Mouse (Mus musculus) 416B (cell line): Measurements from ENCODE around the gene Lmntd1.
A peak's percentile ranks its signal among the peaks of the same experiment; 100 is the strongest.

Source experiments
- DNase-seq: peaks from one replicate; pipeline ENCODE4 v3.0.0; 2011; ENCODE audit warnings: low read depth

Gene Lmntd1

DNA sequence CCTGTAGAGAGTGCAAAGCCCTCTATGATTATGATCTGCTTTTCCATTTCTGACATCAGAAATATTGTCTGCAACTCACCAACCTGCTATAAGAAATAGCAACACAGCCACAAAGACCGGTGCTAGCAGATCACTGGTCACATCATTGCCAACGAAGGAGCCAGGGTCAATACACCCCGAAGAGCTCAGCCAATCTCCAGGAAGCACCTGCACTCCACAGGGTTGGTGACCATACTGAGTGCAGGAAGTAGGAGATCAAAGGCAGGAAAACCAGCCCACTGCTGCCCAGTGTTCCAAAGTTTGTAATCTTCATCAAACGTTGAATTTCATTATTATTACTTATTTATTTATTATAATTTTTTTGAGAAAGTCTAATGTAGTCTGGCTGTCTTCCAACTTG, 9.5 kb downstream of the Lmntd1 start:
- DNase-seq, result peak; percentile 17

GRCm38 (mm10) chr6:145604126-145604525, 10.0 kb downstream of the Lmntd1 start:
- no peak for DNase-seq

DNA sequence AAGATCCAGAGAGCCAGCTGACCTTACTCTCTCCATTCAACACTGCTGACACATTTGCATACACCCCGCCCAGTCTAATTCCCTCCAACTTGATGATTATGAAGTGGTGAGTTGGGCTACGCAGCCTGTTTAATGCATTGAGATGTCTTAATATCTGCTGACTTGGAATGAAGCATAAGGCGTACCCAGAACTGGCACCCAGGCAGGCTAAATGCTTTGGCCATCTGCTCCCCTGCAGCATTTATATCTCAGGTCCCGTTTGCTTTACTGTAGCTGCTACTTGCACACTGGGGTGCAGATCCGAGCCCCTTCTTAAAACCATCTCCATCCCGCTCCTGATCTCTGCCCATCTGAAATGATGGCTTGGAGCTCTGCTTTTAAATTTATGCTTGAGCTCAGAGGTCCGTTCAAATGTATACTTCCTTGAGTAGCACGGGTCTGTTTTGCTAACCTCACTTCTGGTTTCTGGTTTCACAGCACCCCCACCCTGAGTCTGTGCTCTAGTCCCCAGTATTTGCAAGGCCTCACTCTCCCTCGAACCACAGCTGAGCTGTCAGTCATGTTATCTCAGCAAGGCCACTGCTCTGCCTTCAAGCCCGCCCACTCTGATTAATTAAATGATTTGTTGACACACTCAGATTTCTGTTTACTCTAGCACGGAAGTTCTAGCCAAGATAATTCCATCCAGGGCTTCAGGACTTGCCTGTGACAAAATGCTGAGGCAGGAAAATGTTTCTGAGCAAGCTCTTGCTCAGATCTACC, 15.1 kb downstream of the Lmntd1 start:
- no peak for DNase-seq

DNA sequence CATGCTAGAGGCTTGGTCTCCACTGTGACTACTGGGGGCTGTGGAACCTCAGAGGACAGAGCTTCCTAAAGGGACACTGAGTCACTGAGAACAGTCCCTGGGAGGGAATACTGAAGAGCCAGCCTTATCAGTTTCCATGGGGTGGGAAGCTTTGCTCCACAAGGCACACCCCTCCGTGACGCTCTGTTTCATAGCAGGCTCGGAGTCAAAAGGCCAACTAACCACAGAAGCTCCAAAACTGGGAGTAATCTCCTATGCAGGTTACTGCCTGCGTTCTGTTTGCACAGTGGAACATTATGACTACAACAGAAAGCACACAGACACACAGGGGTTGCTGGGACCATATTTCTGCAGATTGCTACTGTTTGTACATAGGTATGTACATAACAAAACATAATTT, 18.2 kb downstream of the Lmntd1 start:
- DNase-seq, result no peak

GRCm38 (mm10) chr6:145593991-145594390, 20.1 kb downstream of the Lmntd1 start:
- no peak for DNase-seq

- DNase-seq, result no peak
Measured at GRCm38 (mm10) chr6:145592531-145592998, 21.6 kb downstream of the Lmntd1 start.

- no peak for DNase-seq
Measured at GRCm38 (mm10) chr6:145592036-145592435, 22.1 kb downstream of the Lmntd1 start.

- no peak for DNase-seq
Measured at GRCm38 (mm10) chr6:145591578-145591977, 22.5 kb downstream of the Lmntd1 start.

GRCm38 (mm10) chr6:145590501-145591293, 23.4 kb downstream of the Lmntd1 start:
- no peak for DNase-seq

DNA sequence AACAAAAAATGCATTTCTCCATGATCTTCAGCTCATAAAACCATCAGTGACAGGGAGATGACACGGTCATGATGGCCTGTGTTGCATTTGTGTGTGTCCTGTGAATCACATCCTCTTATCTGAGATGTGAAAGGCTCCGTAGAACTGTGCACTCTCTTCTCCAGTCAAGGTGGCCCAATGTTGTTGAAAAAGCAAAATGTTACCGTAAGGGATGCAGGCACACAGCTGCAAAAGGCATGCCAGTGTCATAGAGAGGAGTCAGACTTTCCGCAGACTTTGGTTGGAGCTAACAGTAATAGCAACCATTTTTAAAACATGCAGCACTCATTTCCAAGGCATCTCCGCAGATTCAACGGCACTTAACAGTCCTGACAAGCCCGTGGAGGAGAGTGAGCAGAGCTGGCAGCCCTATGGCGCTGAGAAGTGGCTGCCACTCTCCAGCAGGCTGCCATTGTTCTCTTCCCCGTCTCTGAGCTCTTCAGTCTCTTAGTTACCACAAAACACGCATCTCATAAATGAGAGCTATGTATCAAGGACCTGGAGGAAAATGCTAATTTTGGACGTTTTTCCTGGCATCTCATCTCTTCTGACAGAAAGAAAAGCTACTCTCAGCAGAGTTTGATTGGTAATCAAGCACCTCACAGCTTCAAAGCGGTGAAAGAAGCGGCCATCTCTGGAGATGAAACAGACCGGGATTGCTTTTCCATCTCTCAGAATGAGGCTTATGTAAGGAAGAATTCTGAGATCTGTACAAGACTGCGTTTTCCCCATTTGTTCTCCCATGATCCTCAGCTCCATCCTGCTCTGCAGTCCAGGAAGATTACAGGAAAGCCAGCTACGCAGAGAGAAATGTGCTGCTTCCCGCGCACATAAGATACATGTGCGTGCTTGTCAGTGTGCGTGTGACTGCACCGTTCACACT, 28.8 kb downstream of the Lmntd1 start:
- no peak for DNase-seq

DNA sequence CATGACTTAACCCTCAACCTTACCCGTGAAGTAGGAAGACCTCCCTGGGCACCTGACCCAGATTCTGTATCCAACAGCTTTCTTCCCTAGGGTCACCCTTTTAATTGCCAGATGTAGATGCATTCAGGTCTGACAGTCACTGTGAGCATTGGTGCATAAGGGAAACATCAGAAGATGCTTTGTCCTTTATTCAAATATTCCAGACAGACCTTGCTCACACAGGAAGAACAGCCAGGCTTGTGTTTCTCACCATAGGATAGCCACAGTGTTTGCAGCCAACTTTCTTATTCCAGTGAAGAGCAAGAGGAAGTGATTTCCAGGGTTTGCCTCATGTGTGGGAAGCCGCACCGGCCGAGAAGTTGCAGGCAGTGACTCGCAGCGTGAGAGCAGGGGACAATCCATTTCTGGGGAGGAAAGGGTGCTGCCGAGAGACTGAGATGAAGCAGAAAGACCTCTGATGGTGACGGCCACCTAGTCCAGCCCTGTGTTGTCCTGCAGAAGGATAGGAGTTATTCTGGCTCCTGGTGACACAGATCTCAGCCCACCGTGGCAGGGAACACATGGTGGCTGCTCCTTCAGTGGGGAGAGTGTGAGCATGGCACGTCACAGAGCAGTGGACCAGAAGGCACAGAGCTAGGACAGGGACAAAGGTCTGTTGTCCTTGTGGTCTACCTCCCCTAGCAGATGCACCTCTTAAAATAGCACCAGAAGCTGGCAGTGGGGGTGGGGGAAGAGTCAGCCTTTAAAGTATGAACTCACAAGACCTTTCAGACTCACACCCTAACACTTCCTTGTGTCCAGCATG, 32.6 kb downstream of the Lmntd1 start:
- no peak for DNase-seq

GRCm38 (mm10) chr6:145579761-145580160, 34.4 kb downstream of the Lmntd1 start:
- DNase-seq, result no peak

GRCm38 (mm10) chr6:145578457-145579185, 35.5 kb downstream of the Lmntd1 start:
- DNase-seq, result no peak

GRCm38 (mm10) chr6:145576762-145577161, 37.4 kb downstream of the Lmntd1 start:
- no peak for DNase-seq

- no peak for DNase-seq
Measured at GRCm38 (mm10) chr6:145573250-145574013, 40.7 kb downstream of the Lmntd1 start.

GRCm38 (mm10) chr6:145568701-145569100, 45.4 kb downstream of the Lmntd1 start:
- DNase-seq, result no peak

DNA sequence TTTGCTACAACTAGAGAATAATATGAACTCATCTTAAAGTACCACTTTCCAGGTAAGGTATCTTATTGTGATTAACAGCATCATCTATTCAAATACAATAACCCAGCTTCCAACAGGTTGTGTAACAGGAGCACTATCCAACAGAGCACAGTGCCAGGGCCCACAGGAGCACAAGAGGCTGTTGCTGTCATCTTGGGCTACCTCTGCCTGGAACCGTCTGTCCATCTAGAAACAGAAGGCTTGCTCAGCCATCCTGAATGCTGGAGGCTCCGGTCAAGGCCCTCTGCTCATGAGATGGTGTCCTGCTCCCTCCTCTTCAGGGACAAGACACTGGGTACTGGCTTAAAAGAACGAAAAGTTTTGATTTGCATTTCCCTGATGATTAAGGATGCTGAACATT, 46.3 kb downstream of the Lmntd1 start:
- DNase-seq, result no peak

- DNase-seq, result no peak
Measured at GRCm38 (mm10) chr6:145567296-145567695, 46.8 kb downstream of the Lmntd1 start.

DNA sequence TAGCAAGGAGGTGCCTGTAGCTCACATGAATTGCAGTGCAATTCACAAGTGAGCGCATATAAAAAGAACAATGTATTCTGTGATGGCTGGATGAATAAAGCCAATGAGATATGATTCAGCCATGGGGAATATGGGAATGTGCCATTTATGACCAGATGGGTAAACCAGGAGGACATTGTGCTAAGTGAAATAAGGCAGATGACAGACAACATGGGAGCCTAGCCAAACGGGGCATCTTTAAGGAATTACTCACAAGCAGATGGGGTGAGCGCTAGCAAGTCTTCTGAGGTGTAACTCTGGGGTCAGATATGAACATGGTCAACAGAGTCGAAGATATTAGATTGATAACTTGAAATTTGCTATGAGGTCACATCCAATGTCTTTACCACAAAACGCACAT, 48.5 kb downstream of the Lmntd1 start:
- no peak for DNase-seq

DNA sequence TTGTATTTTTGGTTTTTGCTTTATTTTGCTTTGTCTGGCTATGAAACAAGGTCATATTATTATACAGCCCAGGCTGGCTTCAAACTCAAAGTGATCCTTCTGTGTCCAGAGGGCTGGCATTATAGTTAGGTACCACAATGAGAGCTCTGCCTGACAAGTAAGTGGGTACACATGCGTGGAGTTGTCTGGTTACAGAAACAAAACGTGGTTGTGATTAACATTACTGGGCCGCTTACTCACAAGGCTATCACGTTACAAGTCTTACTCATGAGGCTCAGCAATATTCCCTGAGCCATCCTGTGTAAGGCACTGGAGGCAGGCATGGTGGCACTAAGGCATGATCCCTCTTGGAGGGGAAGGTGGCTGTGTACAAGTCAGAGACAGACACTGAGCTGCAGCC, 49.4 kb downstream of the Lmntd1 start:
- DNase-seq, result no peak
